Mouse (Mus musculus) adrenal gland, postnatal 0 days (tissue): ENCODE data around the gene Stard10. TPM values are rescaled to one million over a fixed set of nuclear protein-coding genes. Genes with fewer than 3 reads are reported as not detected.

Source experiments
- polyA plus RNA-seq: library from polyadenylated mRNA; unstranded; fragments of >200 nt; fragmentation: Nextera tagmentation; extraction: Ambion mirVana; gene quantifications from 2 replicates; pipeline ENCODE4 v1.2.1, GENCODE M21; 2015

Gene Stard10
- polyA plus RNA-seq, result 29.9 and 37.0 TPM in 2 replicates

DNA sequence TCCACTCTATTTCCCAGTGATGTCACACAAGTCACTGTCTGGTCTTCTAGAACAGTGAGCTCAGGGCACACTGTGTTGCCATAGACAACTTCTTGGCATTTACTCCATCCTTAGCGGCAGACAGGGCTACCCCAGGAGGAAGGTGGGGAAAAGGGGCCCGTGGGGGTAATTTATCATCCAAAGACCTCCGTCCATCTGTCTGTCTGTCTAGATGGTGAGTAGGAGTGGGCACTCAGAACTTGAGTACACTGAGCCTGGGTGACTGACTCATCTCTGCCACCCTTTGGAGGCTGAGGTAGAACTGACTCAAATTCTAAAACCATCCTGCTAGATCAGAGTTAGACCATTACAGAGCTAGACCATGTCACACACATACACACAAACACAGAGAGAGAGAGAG, at the start of gene Stard10:
Gene Stard10 (plus strand): TSS at position 73 of the 400 bp plus-strand sequence.

DNA sequence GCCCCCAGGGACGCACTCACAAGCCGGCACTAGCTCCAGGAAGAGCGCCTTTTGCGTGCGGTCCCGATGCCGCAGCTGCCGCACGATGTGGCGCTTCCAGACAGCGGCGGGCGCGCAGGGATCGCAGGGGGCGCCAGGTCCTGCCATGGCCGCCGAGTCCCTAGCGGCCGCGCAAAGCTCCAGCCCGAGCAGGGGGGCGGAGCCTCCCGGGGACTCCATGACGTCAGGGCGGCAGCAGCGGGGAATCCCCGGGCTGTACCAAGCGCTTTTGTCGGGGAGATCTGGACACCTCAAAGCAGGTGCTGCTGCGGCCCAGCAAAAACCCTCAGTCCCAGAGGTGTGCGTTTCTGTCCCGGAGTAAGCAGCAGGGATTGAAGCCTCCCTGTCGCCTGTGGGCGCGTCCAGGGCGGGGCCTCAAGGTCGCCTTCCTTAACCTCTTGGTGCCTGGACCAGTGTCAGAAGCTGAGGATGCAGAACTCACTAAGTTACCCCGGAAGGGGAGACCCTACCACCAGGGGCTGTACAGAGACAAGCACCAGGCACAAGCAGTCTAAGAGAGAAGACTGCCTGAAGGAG, 14.9 kb upstream of the Stard10 start, which contains the start of gene Atg16l2:
Gene Atg16l2 (minus strand): TSS at position 371 of the 576 bp plus-strand sequence.

DNA sequence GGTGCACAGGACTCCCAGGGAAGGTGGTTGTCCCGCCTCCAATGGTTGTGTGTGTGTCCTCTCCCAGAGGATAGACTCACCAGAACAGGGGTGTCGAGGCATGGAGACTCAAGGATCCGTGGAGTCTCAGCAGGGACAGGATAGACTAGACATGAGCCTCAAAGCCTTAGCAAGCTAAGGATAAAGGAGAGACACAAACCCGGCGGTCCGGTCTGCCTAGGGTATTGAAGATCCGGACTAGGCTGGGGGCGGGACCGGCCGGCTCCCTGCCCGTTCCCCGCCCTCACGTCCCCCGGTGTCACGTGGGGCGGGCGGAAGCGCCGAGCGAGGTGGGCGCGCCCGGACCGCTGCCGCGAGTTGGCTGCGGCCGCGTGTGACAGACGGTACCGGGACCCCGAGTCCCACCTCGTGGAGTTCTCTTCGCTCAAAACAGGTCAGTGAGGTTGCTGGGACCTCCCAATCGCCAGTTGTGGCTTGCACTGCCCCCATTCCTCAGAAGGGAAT, 30.9 kb downstream of the Stard10 start, which contains the start of gene Arap1:
Gene Arap1 (plus strand): TSS at position 301 of the 504 bp plus-strand sequence.

Other genes starting within 250 kb of the Stard10 start
- 11.2 and 12.5 TPM in 2 replicates for gene Fchsd2, start 224.2 kb upstream of the Stard10 start, polyA plus RNA-seq
- gene Atg16l2, start 14.8 kb upstream of the Stard10 start, polyA plus RNA-seq, result 13.7 and 15.9 TPM in 2 replicates
- gene Arap1, start 31.0 kb downstream of the Stard10 start, polyA plus RNA-seq, result 49.2 and 88.2 TPM in 2 replicates
- gene Gm45837, start 93.8 kb downstream of the Stard10 start, polyA plus RNA-seq, result 1.8 TPM in 1 of 2 replicates, not detected in the other
- 26.4 and 43.1 TPM in 2 replicates for gene Pde2a, start 104.6 kb downstream of the Stard10 start, polyA plus RNA-seq